15 mouse cellular contexts compared by ENCODE assay signal in the genomic region with DNA sequence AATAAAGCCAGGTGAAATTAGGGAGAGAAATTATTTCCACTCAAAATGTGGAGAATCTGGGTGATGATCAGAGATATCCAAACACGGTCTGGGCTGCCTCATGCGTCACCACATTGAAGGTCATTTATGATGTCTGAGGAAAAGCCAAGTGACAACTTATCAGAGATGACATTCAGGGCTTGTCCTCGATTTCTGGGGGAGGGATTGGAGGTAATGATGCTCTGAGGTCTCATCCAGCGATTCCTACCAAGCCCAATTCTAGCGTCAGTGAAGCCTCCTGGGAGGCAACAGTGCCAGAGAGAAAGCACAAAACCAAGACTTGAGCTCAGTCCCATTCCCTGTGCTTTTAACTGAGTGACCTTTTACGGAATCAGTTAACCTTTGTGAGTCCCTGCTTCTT.
"Had no signal": no experiment of that assay in that cellular context is flagged by ENCODE, and none has a peak within 500 bp of the region (broad histone marks: within the 10 kb centered on the region; RNA-seq: fewer than 3 reads in every experiment).

No protein-coding gene starts in this region.

- H3K9me3 ChIP-seq: midbrain, embryonic 10.5 days; midbrain, embryonic 12.5 days; neural tube, embryonic 12.5 days; stomach, embryonic 15.5 days had no signal

- H3K27me3 ChIP-seq: midbrain, embryonic 12.5 days; neural tube, embryonic 12.5 days; stomach, embryonic 15.5 days had no signal

- DNase-seq: lung, adult 18-20 months; lung, embryonic 14.5 days; lung, postnatal 10 days; lung, postnatal 4 days; midbrain, embryonic 14.5 days; right cerebral cortex, postnatal 14 days; thymus, adult 2 months; thymus, postnatal 25 days; thymus, postnatal 4 days had no signal

- H3K4me1 ChIP-seq: midbrain, embryonic 10.5 days; midbrain, embryonic 12.5 days; neural tube, embryonic 12.5 days; stomach, embryonic 15.5 days had no signal

- H3K27ac ChIP-seq: midbrain, embryonic 10.5 days; midbrain, embryonic 12.5 days; neural tube, embryonic 12.5 days; stomach, embryonic 15.5 days; stomach, postnatal 0 days had no signal

- H3K36me3 ChIP-seq: midbrain, embryonic 10.5 days; midbrain, embryonic 12.5 days; neural tube, embryonic 12.5 days; stomach, embryonic 15.5 days had no signal

- H3K4me3 ChIP-seq: midbrain, embryonic 10.5 days; midbrain, embryonic 12.5 days; myocyte; neural tube, embryonic 12.5 days; stomach, embryonic 15.5 days had no signal
